Mouse (Mus musculus): ENCODE results near the gene Nup85.

- TF ChIP-seq EP300 (IDR thresholded peaks at IDR 0.05; ENCODE audit: insufficient read depth, low read depth, low read length) (no peak), CTCF (IDR thresholded peaks at IDR 0.05) (no peak), POLR2A (IDR thresholded peaks at IDR 0.05; ENCODE audit: insufficient read depth, low read depth, low read length) (no peak)
These were observed 36.5 kb downstream of the Nup85 start for GRCm38 (mm10) chr11:115600743-115601142.

All from heart, adult 2 months (tissue).